Mouse (Mus musculus) forebrain, embryonic 14.5 days (tissue): Measurements from ENCODE around the gene Ldhd. TPM values are rescaled to one million over a fixed set of nuclear protein-coding genes. Genes with fewer than 3 reads are reported as not detected.

Experiments
- ATAC-seq: fragments of 200-750 bp; cut with Nextera tagmentation; 2 replicates; pipeline ENCODE4 v1.8.0; 2017; ENCODE audit warnings: mild to moderate bottlenecking, moderate library complexity
- DNase-seq: peaks from one replicate; pipeline ENCODE4 v3.0.0-alpha.2; 2015; ENCODE audit warnings: low spot score
- H3K27ac ChIP-seq: fragments of 300-500 bp; sonication (generic); 2 replicates; pipeline ENCODE4 v1.5.1; 2014; ENCODE audit warnings: low read depth, mild to moderate bottlenecking, control low read depth, low read length, moderate library complexity
- H3K27me3 ChIP-seq: fragments of 300-500 bp; sonication (generic); replicated peaks from 2 replicates; pipeline ENCODE4 v1.6.1; 2014; ENCODE audit warnings: low read length, control low read depth, mixed read lengths; ENCODE audit not compliant: control insufficient read depth, insufficient read depth
- H3K36me3 ChIP-seq: fragments of 300-500 bp; sonication (generic); 2 replicates; pipeline ENCODE4 v1.6.1; 2014; ENCODE audit warnings: low read length, control low read depth; ENCODE audit not compliant: control insufficient read depth, insufficient read depth
- H3K4me1 ChIP-seq: fragments of 300-500 bp; sonication (generic); 2 replicates; pipeline ENCODE4 v1.6.1; 2014; ENCODE audit warnings: antibody characterized with exemption, low read length, control low read depth; ENCODE audit not compliant: control insufficient read depth, insufficient read depth
- H3K4me2 ChIP-seq: fragments of 300-500 bp; sonication (generic); 2 replicates; pipeline ENCODE4 v1.6.1; 2014; ENCODE audit warnings: mild to moderate bottlenecking, control low read depth, low read length
- H3K4me3 ChIP-seq: fragments of 300-500 bp; sonication (generic); 2 replicates; pipeline ENCODE4 v1.5.1; 2014; ENCODE audit warnings: low read depth, low read length, control low read depth
- H3K9ac ChIP-seq: fragments of 300-500 bp; sonication (generic); 2 replicates; pipeline ENCODE4 v1.6.1; 2014; ENCODE audit warnings: mild to moderate bottlenecking, low read length, control low read depth, moderate library complexity
- H3K9me3 ChIP-seq: fragments of 300-500 bp; sonication (generic); replicated peaks from 2 replicates; pipeline ENCODE4 v1.6.1; 2016; ENCODE audit warnings: low read length, control low read depth, mixed read lengths; ENCODE audit not compliant: control insufficient read depth
- WGBS: fragments of 180-500 bp; shearing (Covaris S2); extraction: QIAGEN DNeasy Blood & Tissue Kit; methylation state at CpG from one replicate; pipeline ENCODE4 v1.1.7; 2014; 5-methylcytosine and 5-hydroxymethylcytosine counted together
- polyA plus RNA-seq: library from polyadenylated mRNA; unstranded; fragments of >200 nt; fragmentation: Nextera tagmentation; extraction: Ambion mirVana; gene quantifications from 2 replicates; pipeline ENCODE4 v1.2.1, GENCODE M21; 2014

Ldhd gene
- polyA plus RNA-seq, 1 experiment from 2014 or later, result 0.20 TPM

- Histone ChIP-seq H3K27ac (no peak overlapping the region), H3K4me1 (0 out of 2 replicates have a peak, but pooled peaks cover 3% of the 10 kb centered on the region), H3K9me3 (no peaks in the 10 kb centered on the region), H3K36me3 (no peaks in the 10 kb centered on the region), H3K4me2 (no peak overlapping the region), H3K4me3 (no peak overlapping the region), H3K27me3 (no peaks in the 10 kb centered on the region), H3K9ac (no peak overlapping the region)
- DNase-seq, result no peak
- ATAC-seq, result no peak
Observed at GRCm38 (mm10) chr8:111638086-111638485, 7.9 kb upstream of the Ldhd start.

GRCm38 (mm10) chr8:111632976-111633375, 2.8 kb upstream of the Ldhd start:
- no peak overlapping the region for H3K9ac ChIP-seq
- DNase-seq (no peak), ATAC-seq (no peak)
- 99% methylated on average over 3 of the region's 3 CpGs for WGBS
- H3K36me3 ChIP-seq, result 0 out of 2 replicates have a peak, but pooled peaks cover 5% of the 10 kb centered on the region
- H3K4me2 ChIP-seq, result no peak overlapping the region
- H3K9me3 ChIP-seq, result no peaks in the 10 kb centered on the region
- H3K4me3 ChIP-seq, result no peak overlapping the region
- H3K27ac ChIP-seq, result no peak overlapping the region
- no peaks in the 10 kb centered on the region for H3K27me3 ChIP-seq
- no peaks in the 10 kb centered on the region for H3K4me1 ChIP-seq

GRCm38 (mm10) chr8:111631589-111631988, 1.4 kb upstream of the Ldhd start:
- Histone ChIP-seq H3K36me3 (0 out of 2 replicates have a peak, but pooled peaks cover 10% of the 10 kb centered on the region), H3K27me3 (no peaks in the 10 kb centered on the region), H3K4me1 (no peaks in the 10 kb centered on the region), H3K4me3 (no peak overlapping the region), H3K9me3 (no peaks in the 10 kb centered on the region), H3K27ac (no peak overlapping the region), H3K4me2 (no peak overlapping the region), H3K9ac (no peak overlapping the region)
- WGBS, result 91% methylated on average over 8 of the region's 8 CpGs
- DNase-seq (no peak), ATAC-seq (no peak)

DNA sequence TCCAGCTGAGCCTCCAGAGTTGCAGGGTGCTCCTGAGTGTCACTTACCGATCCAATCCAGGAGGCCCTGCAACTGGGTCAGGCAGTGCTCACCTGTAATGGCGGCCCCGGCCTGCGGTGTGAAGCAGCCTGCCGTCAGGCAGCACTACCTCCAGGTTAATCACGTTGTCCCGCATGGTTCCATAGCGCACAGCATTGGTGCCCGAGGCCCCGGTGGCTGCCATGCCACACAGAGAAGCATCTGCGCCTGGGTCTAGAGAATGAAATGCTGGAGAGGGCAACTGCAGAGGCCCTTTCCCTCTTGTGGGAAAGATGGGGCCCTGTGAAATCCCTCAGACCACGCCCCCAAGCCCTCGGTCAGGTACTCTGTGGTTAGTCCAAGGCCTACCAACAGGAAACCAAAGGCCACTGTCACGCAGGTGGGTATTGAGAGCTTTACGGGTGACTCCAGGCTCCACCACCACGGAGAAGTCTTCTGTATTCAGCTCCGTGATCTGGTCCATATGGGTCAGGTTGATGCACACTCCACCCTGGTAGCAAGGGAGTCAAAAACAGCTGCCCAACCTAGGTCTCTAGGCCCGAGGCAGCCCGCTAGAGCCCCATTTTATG, 1.2 kb downstream of the Ldhd start:
- 87% methylated on average over 19 of the region's 19 CpGs for WGBS
- no peak for ATAC-seq
- Histone ChIP-seq H3K27me3 (no peaks in the 10 kb centered on the region), H3K4me1 (no peaks in the 10 kb centered on the region), H3K27ac (no peak overlapping the region), H3K4me3 (no peak overlapping the region), H3K9ac (no peak overlapping the region), H3K36me3 (peaks cover 18% of the 10 kb centered on the region; the same call in 1 of the 2 replicates), H3K4me2 (no peak overlapping the region), H3K9me3 (no peaks in the 10 kb centered on the region)
- no peak for DNase-seq

- no peak for DNase-seq
- H3K27me3 ChIP-seq, result no peaks in the 10 kb centered on the region
- H3K9ac ChIP-seq, result no peak overlapping the region
- H3K4me2 ChIP-seq, result no peak overlapping the region
- no peak for ATAC-seq
- WGBS, result 97% methylated on average over 12 of the region's 12 CpGs
- H3K36me3 ChIP-seq, result peaks cover 22% of the 10 kb centered on the region; the same call in 1 of the 2 replicates
- no peak overlapping the region for H3K27ac ChIP-seq
- H3K9me3 ChIP-seq, result no peaks in the 10 kb centered on the region
- no peak overlapping the region for H3K4me3 ChIP-seq
- H3K4me1 ChIP-seq, result no peaks in the 10 kb centered on the region
Observed at GRCm38 (mm10) chr8:111628401-111628800, 1.8 kb downstream of the Ldhd start.

GRCm38 (mm10) chr8:111627923-111628322, 2.3 kb downstream of the Ldhd start:
- H3K9ac ChIP-seq, result no peak overlapping the region
- H3K9me3 ChIP-seq, result no peaks in the 10 kb centered on the region
- H3K4me1 ChIP-seq, result no peaks in the 10 kb centered on the region
- ATAC-seq (no peak), DNase-seq (no peak)
- no peaks in the 10 kb centered on the region for H3K27me3 ChIP-seq
- no peak overlapping the region for H3K4me3 ChIP-seq
- no peak overlapping the region for H3K4me2 ChIP-seq
- no peak overlapping the region for H3K27ac ChIP-seq
- H3K36me3 ChIP-seq, result peaks cover 27% of the 10 kb centered on the region
- WGBS, result 98% methylated on average over 9 of the region's 9 CpGs

GRCm38 (mm10) chr8:111626933-111627332, 3.2 kb downstream of the Ldhd start:
- H3K9me3 ChIP-seq, result no peaks in the 10 kb centered on the region
- no peak overlapping the region for H3K9ac ChIP-seq
- no peak overlapping the region for H3K4me2 ChIP-seq
- 91% methylated on average over 14 of the region's 14 CpGs for WGBS
- H3K36me3 ChIP-seq, result peaks cover 35% of the 10 kb centered on the region
- ATAC-seq (no peak), DNase-seq (no peak)
- H3K27ac ChIP-seq, result no peak overlapping the region
- H3K4me1 ChIP-seq, result no peaks in the 10 kb centered on the region
- H3K27me3 ChIP-seq, result no peaks in the 10 kb centered on the region
- no peak overlapping the region for H3K4me3 ChIP-seq

DNA sequence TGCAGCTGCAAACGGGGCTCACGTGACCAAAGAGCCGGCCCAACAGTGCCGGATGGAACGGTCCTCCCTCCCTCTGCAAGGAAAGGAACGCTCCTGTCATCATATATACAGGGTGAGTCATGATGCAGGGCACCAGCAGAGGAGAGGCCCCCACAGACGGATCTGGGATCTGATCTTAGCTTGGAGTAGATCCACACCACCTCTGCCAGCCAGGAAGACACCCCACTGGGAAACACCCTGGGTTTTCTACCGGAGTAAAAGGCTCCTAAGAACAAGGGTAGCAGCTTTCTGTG, 3.7 kb downstream of the Ldhd start:
- ATAC-seq (no peak), DNase-seq (no peak)
- H3K27ac ChIP-seq, result no peak overlapping the region
- no peaks in the 10 kb centered on the region for H3K9me3 ChIP-seq
- H3K4me1 ChIP-seq, result no peaks in the 10 kb centered on the region
- H3K36me3 ChIP-seq, result peaks cover 39% of the 10 kb centered on the region
- H3K4me2 ChIP-seq, result no peak overlapping the region
- H3K27me3 ChIP-seq, result no peaks in the 10 kb centered on the region
- H3K4me3 ChIP-seq, result no peak overlapping the region
- no peak overlapping the region for H3K9ac ChIP-seq
- 75% methylated on average over 8 of the region's 8 CpGs for WGBS

- Histone ChIP-seq H3K9ac (no peak overlapping the region), H3K27me3 (no peaks in the 10 kb centered on the region), H3K9me3 (no peaks in the 10 kb centered on the region), H3K36me3 (peaks cover 42% of the 10 kb centered on the region), H3K4me1 (no peaks in the 10 kb centered on the region), H3K4me3 (no peak overlapping the region), H3K4me2 (no peak overlapping the region), H3K27ac (no peak overlapping the region)
- 34% methylated on average over 6 of the region's 6 CpGs for whole genome bisulfite sequencing
- DNase-seq (peak; percentile 77), ATAC-seq (peak; percentile 62)
Observed at GRCm38 (mm10) chr8:111625694-111626527, 4.3 kb downstream of the Ldhd start.
